Mouse (Mus musculus): Measurements from ENCODE around the gene Sim1. TPM values are rescaled to one million over a fixed set of nuclear protein-coding genes. Genes with fewer than 3 reads are reported as not detected.

Gene Sim1
- polyA plus RNA-seq, 1 experiment = not detected

DNA sequence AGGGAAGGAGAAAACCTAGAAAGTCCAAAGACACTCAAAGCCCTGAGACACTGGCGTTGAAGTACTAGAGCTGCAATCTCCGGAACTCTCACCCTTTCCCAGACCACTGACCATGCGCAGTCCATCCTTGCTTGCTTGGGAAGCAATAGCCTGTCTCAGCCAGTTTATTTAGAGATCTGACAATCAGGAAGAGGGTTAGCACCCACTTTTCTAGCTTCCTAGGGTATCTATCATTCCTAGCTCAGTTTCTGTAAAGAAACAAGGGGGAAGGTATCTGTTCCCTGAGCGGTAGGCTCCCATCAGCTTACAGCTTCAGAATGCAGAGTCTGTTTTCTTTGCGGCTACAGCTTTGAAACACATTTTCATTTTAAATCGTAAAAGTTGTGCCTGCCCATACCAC is 3.9 kb upstream of the Sim1 start:
- H3K27ac ChIP-seq (ENCODE audit: control insufficient read depth, insufficient read depth, low read length) = no peak overlapping the region
- WGBS = 30% methylated on average over 6 of the region's 6 CpGs
- H3K27me3 ChIP-seq (ENCODE audit: control insufficient read depth, insufficient read depth, low read length) = peaks cover 7% of the 10 kb centered on the region; the same call in 1 of the 2 replicates
- DNase-seq = no peak
- no peaks in the 10 kb centered on the region for H3K36me3 ChIP-seq (ENCODE audit: control insufficient read depth, insufficient read depth, low read length)
- H3K4me3 ChIP-seq (ENCODE audit: control insufficient read depth, insufficient read depth, low read length) = no peak overlapping the region
- H3K4me1 ChIP-seq (replicated peaks; ENCODE audit: control insufficient read depth, insufficient read depth, low read length) = no peaks in the 10 kb centered on the region
- TF ChIP-seq POLR2A (IDR thresholded peaks at IDR 0.05; ENCODE audit: control insufficient read depth, extremely low read depth, insufficient read depth, low read length, poor library complexity) (no peak), CTCF (IDR thresholded peaks at IDR 0.05; ENCODE audit: borderline replicate concordance, control insufficient read depth, extremely low read depth, insufficient read depth, low read length, poor library complexity) (no peak)

DNA sequence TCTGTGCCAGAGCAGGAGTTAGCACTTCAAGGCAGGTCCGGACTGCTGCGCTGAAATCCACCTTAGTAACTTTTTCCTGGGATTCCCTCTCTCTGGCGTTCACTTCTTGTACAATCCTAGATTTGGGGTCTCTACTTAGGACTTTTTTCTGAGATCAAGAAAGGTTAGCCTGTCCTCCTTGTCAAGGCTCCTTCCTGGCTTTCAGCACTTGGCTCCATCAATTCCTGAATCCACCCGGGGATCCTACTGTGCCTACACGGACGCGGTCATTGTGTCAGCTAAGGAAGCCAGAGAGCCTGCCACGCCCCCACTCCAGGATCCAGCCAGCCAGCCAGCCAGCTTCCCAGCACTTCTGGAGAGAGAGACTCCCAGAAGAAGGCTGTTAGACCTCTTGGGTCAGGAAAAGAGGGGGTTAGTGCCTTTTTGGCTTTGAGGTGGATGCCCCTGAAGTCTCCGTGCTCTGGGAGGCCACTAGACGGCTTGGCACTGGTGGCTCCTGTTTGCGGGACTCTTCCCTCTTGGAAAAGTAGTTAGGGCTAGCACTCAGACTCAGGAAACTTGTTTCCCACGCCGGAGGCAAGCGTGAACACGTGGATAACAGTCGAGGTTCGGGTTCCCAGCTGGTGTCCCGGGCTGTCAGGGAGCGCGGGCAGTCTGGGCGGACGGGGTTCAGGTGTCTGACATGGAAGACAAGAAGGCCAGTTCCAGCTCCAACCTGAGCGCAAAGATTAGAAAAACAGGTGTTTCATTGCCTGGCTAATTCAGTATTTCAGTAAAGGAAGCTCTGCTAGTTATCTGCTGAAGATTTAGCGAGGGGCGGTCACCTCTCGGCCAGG is 2.5 kb upstream of the Sim1 start:
- H3K4me1 ChIP-seq (replicated peaks; ENCODE audit: control insufficient read depth, insufficient read depth, low read length) = no peaks in the 10 kb centered on the region
- no peak overlapping the region for H3K4me3 ChIP-seq (ENCODE audit: control insufficient read depth, insufficient read depth, low read length)
- peaks cover 13% of the 10 kb centered on the region for H3K27me3 ChIP-seq (ENCODE audit: control insufficient read depth, insufficient read depth, low read length)
- TF ChIP-seq CTCF (IDR thresholded peaks at IDR 0.05; ENCODE audit: borderline replicate concordance, control insufficient read depth, extremely low read depth, insufficient read depth, low read length, poor library complexity) = no peak
- TF ChIP-seq POLR2A (IDR thresholded peaks at IDR 0.05; ENCODE audit: control insufficient read depth, extremely low read depth, insufficient read depth, low read length, poor library complexity) = no peak
- DNase-seq = no peak
- no peaks in the 10 kb centered on the region for H3K36me3 ChIP-seq (ENCODE audit: control insufficient read depth, insufficient read depth, low read length)
- WGBS = 11% methylated on average over 26 of the region's 26 CpGs
- H3K27ac ChIP-seq (ENCODE audit: control insufficient read depth, insufficient read depth, low read length) = no peak overlapping the region

DNA sequence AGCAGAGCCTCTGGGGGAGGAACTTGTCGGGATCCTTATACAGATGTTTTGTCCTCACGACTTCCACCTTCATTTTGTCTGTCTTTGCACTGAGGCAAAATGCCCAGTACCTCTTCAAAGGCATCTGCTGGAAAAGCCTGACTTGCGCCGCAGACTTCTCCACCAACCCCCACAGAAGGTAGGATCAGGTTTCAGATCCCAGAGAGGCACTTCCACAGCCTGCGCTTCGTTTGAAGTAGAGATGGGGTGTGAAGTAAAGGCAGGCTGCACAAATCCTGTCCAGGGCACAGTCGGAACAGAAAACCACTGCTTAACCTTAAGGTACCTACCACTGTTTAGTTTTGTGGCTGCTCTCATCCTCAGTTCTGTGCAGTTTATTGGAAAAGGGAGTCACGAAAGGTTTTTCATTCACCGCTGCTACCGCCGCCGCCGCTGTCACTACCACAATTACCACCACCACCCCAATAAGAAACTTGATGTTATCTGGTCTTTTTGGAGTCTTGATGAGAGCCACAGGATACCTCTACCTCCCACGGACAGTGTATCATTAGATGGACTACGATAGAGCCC is 1.7 kb upstream of the Sim1 start:
- no peak for TF ChIP-seq CTCF (IDR thresholded peaks at IDR 0.05; ENCODE audit: borderline replicate concordance, control insufficient read depth, extremely low read depth, insufficient read depth, low read length, poor library complexity)
- no peak for TF ChIP-seq POLR2A (IDR thresholded peaks at IDR 0.05; ENCODE audit: control insufficient read depth, extremely low read depth, insufficient read depth, low read length, poor library complexity)
- H3K4me1 ChIP-seq (replicated peaks; ENCODE audit: control insufficient read depth, insufficient read depth, low read length) = no peaks in the 10 kb centered on the region
- no peak overlapping the region for H3K4me3 ChIP-seq (ENCODE audit: control insufficient read depth, insufficient read depth, low read length)
- WGBS = 4% methylated on average over 15 of the region's 15 CpGs
- DNase-seq = no peak
- H3K27me3 ChIP-seq (ENCODE audit: control insufficient read depth, insufficient read depth, low read length) = peaks cover 17% of the 10 kb centered on the region
- no peaks in the 10 kb centered on the region for H3K36me3 ChIP-seq (ENCODE audit: control insufficient read depth, insufficient read depth, low read length)
- no peak overlapping the region for H3K27ac ChIP-seq (ENCODE audit: control insufficient read depth, insufficient read depth, low read length)

DNA sequence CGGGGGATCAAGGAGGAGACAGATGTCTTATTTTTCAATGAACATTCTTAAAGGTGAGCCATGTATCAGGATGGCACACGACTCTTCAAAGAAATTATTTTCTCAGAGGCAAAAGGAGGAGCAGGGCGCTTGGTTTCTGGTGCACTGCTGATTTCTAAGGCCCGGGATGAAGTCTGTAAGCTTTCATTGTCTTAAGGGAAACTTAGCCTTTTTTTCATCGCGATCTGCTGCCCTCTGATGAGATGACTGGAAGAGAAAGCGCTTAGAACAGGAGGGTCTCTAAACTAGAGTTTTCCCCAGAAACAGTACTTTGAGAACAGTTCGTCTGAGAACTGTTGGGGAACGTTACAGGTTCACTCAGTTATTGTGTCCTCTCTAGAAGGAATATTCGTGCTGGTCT is 1.0 kb upstream of the Sim1 start:
- 11% methylated on average over 10 of the region's 10 CpGs for WGBS
- Histone ChIP-seq H3K27ac (ENCODE audit: control insufficient read depth, insufficient read depth, low read length) (no peak overlapping the region), H3K4me1 (replicated peaks; ENCODE audit: control insufficient read depth, insufficient read depth, low read length) (no peaks in the 10 kb centered on the region), H3K27me3 (ENCODE audit: control insufficient read depth, insufficient read depth, low read length) (peaks cover 19% of the 10 kb centered on the region), H3K4me3 (ENCODE audit: control insufficient read depth, insufficient read depth, low read length) (no peak overlapping the region), H3K36me3 (ENCODE audit: control insufficient read depth, insufficient read depth, low read length) (no peaks in the 10 kb centered on the region)
- TF ChIP-seq POLR2A (IDR thresholded peaks at IDR 0.05; ENCODE audit: control insufficient read depth, extremely low read depth, insufficient read depth, low read length, poor library complexity) (no peak), CTCF (IDR thresholded peaks at IDR 0.05; ENCODE audit: borderline replicate concordance, control insufficient read depth, extremely low read depth, insufficient read depth, low read length, poor library complexity) (no peak)
- no peak for DNase-seq

DNA sequence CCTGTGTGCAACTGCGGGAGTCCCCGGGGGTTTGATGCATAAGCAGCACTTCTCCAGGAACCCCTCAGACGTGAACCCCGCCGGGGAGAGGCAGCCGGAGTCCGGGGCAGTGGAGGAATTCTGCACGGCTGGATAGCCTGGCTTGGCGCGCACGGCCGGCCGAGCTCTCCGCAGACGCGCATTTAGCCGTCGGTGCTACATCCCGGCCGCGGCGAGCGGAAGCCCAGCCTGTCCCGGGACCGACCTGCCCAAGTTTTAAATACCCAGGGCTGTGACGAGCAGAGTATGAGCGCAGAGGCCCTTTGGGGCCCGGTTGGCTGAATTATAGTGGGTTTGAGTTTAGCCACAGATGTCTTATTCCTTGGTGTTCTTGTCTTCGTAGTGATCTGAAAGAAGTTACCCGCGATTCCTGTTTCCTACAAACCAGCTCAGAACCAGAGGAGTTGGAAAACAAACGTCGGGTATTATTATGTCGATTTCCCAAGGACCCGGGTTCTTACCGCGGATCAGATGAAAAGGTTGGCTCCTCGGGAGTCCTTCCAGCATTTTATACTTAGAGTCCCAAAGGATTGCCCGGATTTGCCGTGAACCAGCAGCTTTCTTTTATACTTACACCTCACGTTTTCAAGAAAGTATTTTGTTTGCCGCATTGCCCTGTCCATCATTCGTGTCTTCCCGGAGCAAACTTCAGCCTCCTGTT is 687 bp downstream of the Sim1 start:
- Histone ChIP-seq H3K4me1 (replicated peaks; ENCODE audit: control insufficient read depth, insufficient read depth, low read length) (no peaks in the 10 kb centered on the region), H3K27me3 (ENCODE audit: control insufficient read depth, insufficient read depth, low read length) (peaks cover 19% of the 10 kb centered on the region), H3K27ac (ENCODE audit: control insufficient read depth, insufficient read depth, low read length) (no peak overlapping the region), H3K36me3 (ENCODE audit: control insufficient read depth, insufficient read depth, low read length) (no peaks in the 10 kb centered on the region), H3K4me3 (ENCODE audit: control insufficient read depth, insufficient read depth, low read length) (no peak overlapping the region)
- TF ChIP-seq POLR2A (IDR thresholded peaks at IDR 0.05; ENCODE audit: control insufficient read depth, extremely low read depth, insufficient read depth, low read length, poor library complexity) = no peak
- no peak for TF ChIP-seq CTCF (IDR thresholded peaks at IDR 0.05; ENCODE audit: borderline replicate concordance, control insufficient read depth, extremely low read depth, insufficient read depth, low read length, poor library complexity)
- DNase-seq = no peak
- 4% methylated on average over 44 of the region's 44 CpGs for WGBS

DNA sequence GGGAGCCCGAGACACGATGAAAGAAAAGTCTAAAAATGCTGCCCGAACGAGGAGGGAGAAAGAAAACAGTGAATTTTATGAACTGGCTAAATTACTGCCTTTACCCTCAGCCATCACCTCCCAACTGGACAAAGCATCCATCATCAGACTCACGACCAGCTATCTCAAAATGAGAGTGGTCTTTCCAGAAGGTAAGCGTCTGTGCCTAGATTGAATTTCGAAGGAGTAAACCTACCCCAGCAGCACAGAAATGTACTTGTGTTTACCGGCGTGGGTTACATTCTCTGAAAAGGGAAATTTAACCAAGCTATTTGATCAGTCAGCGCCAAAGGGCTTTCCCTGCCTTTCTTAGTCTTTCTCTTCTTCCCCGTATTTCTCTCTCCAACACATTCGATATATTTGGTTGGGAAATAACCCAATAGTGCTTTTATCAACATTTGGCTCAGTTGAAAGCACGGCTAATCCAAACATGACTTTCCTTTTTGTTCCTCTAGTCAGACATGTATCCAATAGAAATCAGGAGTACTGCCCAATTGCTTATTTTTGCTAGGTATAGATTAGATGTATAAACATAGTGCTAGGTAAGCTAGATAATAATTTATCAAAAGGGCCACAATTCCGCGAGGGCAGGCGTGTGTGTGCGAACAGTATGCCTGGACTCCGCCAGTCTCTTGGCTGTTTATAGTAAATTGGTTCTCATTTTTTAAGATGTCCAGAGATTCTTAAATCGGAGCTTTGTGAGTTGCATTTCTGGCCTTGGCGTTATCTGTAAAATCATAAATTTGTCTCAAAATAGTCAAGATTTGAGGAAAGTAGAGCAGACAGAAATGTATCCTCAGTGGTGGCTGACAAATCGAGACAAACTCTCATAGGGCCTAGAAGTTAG is 1.6 kb downstream of the Sim1 start:
- WGBS = 18% methylated on average over 21 of the region's 21 CpGs
- peaks cover 25% of the 10 kb centered on the region for H3K27me3 ChIP-seq (ENCODE audit: control insufficient read depth, insufficient read depth, low read length)
- no peak overlapping the region for H3K4me3 ChIP-seq (ENCODE audit: control insufficient read depth, insufficient read depth, low read length)
- H3K27ac ChIP-seq (ENCODE audit: control insufficient read depth, insufficient read depth, low read length) = no peak overlapping the region
- no peak for DNase-seq
- TF ChIP-seq POLR2A (IDR thresholded peaks at IDR 0.05; ENCODE audit: control insufficient read depth, extremely low read depth, insufficient read depth, low read length, poor library complexity) (no peak), CTCF (IDR thresholded peaks at IDR 0.05; ENCODE audit: borderline replicate concordance, control insufficient read depth, extremely low read depth, insufficient read depth, low read length, poor library complexity) (no peak)
- no peaks in the 10 kb centered on the region for H3K36me3 ChIP-seq (ENCODE audit: control insufficient read depth, insufficient read depth, low read length)
- H3K4me1 ChIP-seq (replicated peaks; ENCODE audit: control insufficient read depth, insufficient read depth, low read length) = no peaks in the 10 kb centered on the region
